Mouse (Mus musculus): Measurements from ENCODE around the gene Far1.

- TF ChIP-seq POLR2A (IDR thresholded peaks at IDR 0.05; ENCODE audit: control insufficient read depth, low read depth, low read length) (no peak), CTCF (IDR thresholded peaks at IDR 0.05; ENCODE audit: control insufficient read depth, insufficient read depth, insufficient replicate concordance, low read depth, low read length) (no peak)
These were observed 99.0 kb downstream of the Far1 start for GRCm38 (mm10) chr7:113612628-113613027.
